Mouse (Mus musculus): ENCODE results near the gene Lilra6. TPM values are rescaled to one million over a fixed set of nuclear protein-coding genes. Genes with fewer than 3 reads are reported as not detected.
"Not testable (repeated sequence)": the region's sequence is repeated elsewhere in the genome, so short reads cannot be mapped to it uniquely, and the experiment has no call there.

Gene Lilra6
- 0.12 and 0.20 TPM in 2 replicates for polyA plus RNA-seq (2016; fragmentation: Nextera tagmentation; extraction: Ambion mirVana)

DNA sequence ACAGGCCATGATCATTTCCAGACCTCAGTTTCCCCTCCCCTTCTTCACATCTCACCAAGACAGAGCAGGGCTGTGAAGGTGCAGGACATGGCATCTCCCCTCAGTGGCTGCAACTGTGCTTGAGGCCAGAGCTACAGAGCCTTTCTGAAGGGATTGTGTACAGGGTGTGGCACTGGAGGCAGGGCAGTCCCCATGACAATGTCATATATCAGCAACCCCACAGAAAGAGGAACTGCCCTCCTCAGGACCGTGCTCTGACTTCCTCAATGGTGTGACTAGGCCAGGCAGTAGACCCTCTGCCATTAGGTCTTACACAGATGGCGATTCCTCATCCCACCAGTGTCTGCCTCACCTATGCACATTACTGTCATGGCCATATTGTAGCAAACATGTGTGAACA lies at the start of gene Lilra6:
Gene Lilra6 (minus strand): TSS at position 117 of the 400 bp plus-strand sequence.
- not testable (repeated sequence) for H3K4me2 ChIP-seq; ATAC-seq; H3K27me3 ChIP-seq (replicated peaks); H3K27ac ChIP-seq; H3K4me3 ChIP-seq; H3K9ac ChIP-seq; H3K4me1 ChIP-seq; H3K9me3 ChIP-seq (replicated peaks); H3K36me3 ChIP-seq
- 33% methylated on average over 2 of the region's 2 CpGs for WGBS (ENCODE audit: insufficient replicate concordance)

DNA sequence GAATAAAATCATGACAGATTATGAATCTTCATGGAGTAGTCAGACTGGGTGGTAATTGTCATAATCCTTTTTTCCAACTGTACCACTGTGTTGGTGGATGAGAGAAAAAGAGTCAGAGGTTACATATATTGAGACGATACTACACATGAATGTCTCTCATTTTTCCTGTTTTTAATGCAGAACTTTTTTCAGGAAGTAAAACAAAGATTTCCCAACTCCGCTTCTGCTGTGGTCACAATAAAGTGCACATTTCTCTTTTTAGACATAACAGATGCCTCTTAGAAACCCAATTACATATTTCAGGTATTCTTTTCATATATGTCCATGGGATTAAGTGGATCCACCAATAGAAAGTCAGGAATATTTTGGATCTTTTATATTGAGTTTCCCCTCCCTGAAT lies 46.7 kb upstream of the Lilra6 start:
- WGBS (ENCODE audit: insufficient replicate concordance), result 74% methylated on average over 2 of the region's 2 CpGs
- ATAC-seq, result no peak
- Histone ChIP-seq H3K9me3 (replicated peaks) (no peaks in the 10 kb centered on the region), H3K36me3 (no peaks in the 10 kb centered on the region), H3K27ac (no peak overlapping the region), H3K9ac (no peak overlapping the region), H3K4me3 (no peak overlapping the region), H3K27me3 (replicated peaks) (no peaks in the 10 kb centered on the region), H3K4me1 (no peaks in the 10 kb centered on the region), H3K4me2 (no peak overlapping the region)

- 66% methylated on average over 3 of the region's 3 CpGs for WGBS (ENCODE audit: insufficient replicate concordance)
- H3K4me3 ChIP-seq, result no peak overlapping the region
- no peak overlapping the region for H3K9ac ChIP-seq
- H3K9me3 ChIP-seq (replicated peaks), result no peaks in the 10 kb centered on the region
- no peak for ATAC-seq
- no peak overlapping the region for H3K27ac ChIP-seq
- H3K4me1 ChIP-seq, result no peaks in the 10 kb centered on the region
- no peaks in the 10 kb centered on the region for H3K27me3 ChIP-seq (replicated peaks)
- H3K4me2 ChIP-seq, result no peak overlapping the region
- H3K36me3 ChIP-seq, result no peaks in the 10 kb centered on the region
Measured at GRCm38 (mm10) chr7:3957387-3957786, 42.1 kb upstream of the Lilra6 start.

DNA sequence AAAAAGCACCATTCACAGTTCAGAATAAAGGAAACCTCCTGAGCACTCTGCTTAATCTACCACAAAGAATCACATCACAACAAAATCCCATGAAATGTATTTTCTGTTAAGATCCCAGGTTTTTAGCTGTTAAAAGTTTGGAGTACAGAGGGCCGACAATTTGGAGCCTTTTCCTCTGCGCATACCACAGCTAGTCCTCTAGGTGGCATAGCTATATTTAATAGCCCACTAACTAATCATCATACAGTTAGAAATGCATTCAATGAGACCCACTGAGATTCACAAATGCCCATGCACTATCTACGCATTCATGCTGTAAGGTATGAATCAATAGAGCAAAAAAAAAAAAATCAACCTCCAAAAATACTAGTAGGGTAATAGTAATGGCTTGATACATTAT lies 33.9 kb upstream of the Lilra6 start:
- no peak for ATAC-seq
- no peaks in the 10 kb centered on the region for H3K4me1 ChIP-seq
- no peaks in the 10 kb centered on the region for H3K9me3 ChIP-seq (replicated peaks)
- no peak overlapping the region for H3K27ac ChIP-seq
- no peak overlapping the region for H3K4me2 ChIP-seq
- no peaks in the 10 kb centered on the region for H3K27me3 ChIP-seq (replicated peaks)
- H3K9ac ChIP-seq, result no peak overlapping the region
- WGBS (ENCODE audit: insufficient replicate concordance), result 66% methylated on average over 3 of the region's 3 CpGs
- no peak overlapping the region for H3K4me3 ChIP-seq
- no peaks in the 10 kb centered on the region for H3K36me3 ChIP-seq

GRCm38 (mm10) chr7:3948223-3948622 lies 32.9 kb upstream of the Lilra6 start:
- H3K9ac ChIP-seq, result no peak overlapping the region
- no peak overlapping the region for H3K27ac ChIP-seq
- WGBS (ENCODE audit: insufficient replicate concordance), result 57% methylated on average over 4 of the region's 4 CpGs
- no peaks in the 10 kb centered on the region for H3K36me3 ChIP-seq
- H3K9me3 ChIP-seq (replicated peaks), result no peaks in the 10 kb centered on the region
- no peak for ATAC-seq
- H3K27me3 ChIP-seq (replicated peaks), result no peaks in the 10 kb centered on the region
- no peak overlapping the region for H3K4me3 ChIP-seq
- no peak overlapping the region for H3K4me2 ChIP-seq
- no peaks in the 10 kb centered on the region for H3K4me1 ChIP-seq

DNA sequence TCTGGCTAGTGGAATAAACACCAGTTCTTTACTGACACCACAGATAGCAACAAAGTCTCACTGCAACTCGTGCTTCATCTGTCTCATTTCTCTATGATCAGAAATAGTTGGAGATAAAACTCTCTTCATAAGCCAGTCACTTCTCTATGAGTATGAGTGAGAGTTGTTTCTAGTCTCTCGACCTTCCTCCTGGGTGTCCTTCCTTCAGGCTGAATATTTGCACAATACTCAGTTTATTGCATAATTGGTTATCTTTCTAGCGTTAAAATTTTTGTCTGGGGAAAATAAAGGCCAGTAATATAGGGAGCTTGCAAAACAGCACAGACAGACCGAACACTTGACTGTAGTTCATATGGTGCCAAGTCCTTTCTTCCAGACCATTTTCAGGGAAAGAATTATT lies 30.8 kb upstream of the Lilra6 start:
- H3K4me2 ChIP-seq, result no peak overlapping the region
- H3K4me3 ChIP-seq, result no peak overlapping the region
- H3K27ac ChIP-seq, result no peak overlapping the region
- H3K9ac ChIP-seq, result no peak overlapping the region
- WGBS (ENCODE audit: insufficient replicate concordance), result 43% methylated on average over 4 of the region's 4 CpGs
- H3K36me3 ChIP-seq, result no peaks in the 10 kb centered on the region
- no peaks in the 10 kb centered on the region for H3K9me3 ChIP-seq (replicated peaks)
- ATAC-seq, result no peak
- H3K27me3 ChIP-seq (replicated peaks), result no peaks in the 10 kb centered on the region
- H3K4me1 ChIP-seq, result no peaks in the 10 kb centered on the region

DNA sequence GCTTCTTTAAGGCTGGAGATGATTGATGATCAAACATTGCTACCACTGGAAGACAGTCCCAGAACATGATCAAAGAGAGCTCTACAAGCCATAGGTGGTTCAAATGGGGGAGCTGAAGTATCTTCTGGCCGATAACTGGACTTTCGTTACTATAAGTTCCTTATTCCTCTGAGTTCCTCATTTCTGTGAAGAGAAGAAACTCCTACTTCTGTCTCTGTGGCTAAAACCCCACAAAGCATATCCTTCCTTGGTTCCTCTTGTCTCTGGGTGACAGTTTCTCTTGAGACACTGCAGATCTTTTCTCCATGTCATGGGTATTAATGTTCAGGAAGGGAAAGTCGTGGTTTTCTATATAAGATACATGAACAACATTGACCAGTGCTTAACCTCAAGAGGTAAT lies 25.6 kb upstream of the Lilra6 start:
- Histone ChIP-seq H3K4me3 (no peak overlapping the region), H3K27ac (no peak overlapping the region), H3K9me3 (replicated peaks) (no peaks in the 10 kb centered on the region), H3K4me1 (no peaks in the 10 kb centered on the region), H3K36me3 (no peaks in the 10 kb centered on the region), H3K4me2 (no peak overlapping the region), H3K9ac (no peak overlapping the region), H3K27me3 (replicated peaks) (no peaks in the 10 kb centered on the region)
- ATAC-seq, result no peak
- WGBS (ENCODE audit: insufficient replicate concordance), result 15% methylated on average over 3 of the region's 3 CpGs

GRCm38 (mm10) chr7:3939866-3940525 lies 24.7 kb upstream of the Lilra6 start:
- H3K4me2 ChIP-seq, result no peak overlapping the region
- H3K27me3 ChIP-seq (replicated peaks), result no peaks in the 10 kb centered on the region
- H3K9me3 ChIP-seq (replicated peaks), result no peaks in the 10 kb centered on the region
- H3K36me3 ChIP-seq, result no peaks in the 10 kb centered on the region
- no peak overlapping the region for H3K4me3 ChIP-seq
- 54% methylated on average over 1 of the region's 1 CpGs for WGBS (ENCODE audit: insufficient replicate concordance)
- H3K27ac ChIP-seq, result no peak overlapping the region
- no peak overlapping the region for H3K9ac ChIP-seq
- no peak for ATAC-seq
- no peaks in the 10 kb centered on the region for H3K4me1 ChIP-seq

DNA sequence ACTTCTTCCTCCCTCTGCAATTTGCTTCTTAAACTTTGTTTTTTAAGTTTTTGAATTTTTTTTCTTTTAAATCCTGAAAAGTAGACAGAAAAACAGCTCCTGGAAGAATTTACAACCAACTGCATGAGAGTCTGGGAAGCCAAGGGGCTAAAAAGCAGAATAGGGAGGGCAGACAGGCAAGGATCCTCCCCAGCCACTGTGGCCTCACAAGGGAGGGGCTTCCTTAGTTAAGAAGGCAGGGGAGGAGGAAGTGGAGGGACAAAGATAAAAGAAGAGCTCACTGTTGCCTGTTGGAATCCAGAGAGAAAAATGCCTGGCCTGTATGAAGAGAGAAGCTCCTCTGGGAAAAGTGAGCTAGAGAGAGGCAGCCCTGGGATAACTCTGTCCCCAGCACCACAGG lies 20.2 kb upstream of the Lilra6 start:
- H3K4me3 ChIP-seq; H3K36me3 ChIP-seq; H3K4me1 ChIP-seq; H3K27ac ChIP-seq; H3K9ac ChIP-seq; H3K27me3 ChIP-seq (replicated peaks); H3K9me3 ChIP-seq (replicated peaks); H3K4me2 ChIP-seq; ATAC-seq: not testable (repeated sequence)

DNA sequence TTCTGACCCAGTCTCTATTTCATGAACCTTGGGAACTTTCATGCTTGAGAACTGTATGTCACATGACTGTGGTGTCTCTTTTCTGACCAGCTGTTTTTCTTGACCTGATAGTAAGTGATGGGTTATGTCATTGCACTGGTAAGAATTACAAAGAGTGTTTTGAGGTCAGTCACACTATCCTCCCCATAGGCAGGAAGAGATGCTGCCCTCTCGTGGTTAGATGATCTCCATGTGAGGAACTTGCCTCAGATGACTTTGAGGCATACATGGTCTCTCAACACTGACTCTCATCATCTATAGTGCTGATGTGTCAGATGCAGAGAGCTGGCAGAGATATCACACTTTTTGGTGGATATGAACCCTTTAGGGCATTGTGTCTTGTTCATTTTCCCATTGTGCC lies 11.6 kb downstream of the Lilra6 start:
- Histone ChIP-seq H3K27ac (no peak overlapping the region), H3K4me2 (no peak overlapping the region), H3K27me3 (replicated peaks) (no peaks in the 10 kb centered on the region), H3K9me3 (replicated peaks) (no peaks in the 10 kb centered on the region), H3K9ac (no peak overlapping the region), H3K4me3 (no peak overlapping the region), H3K4me1 (no peaks in the 10 kb centered on the region), H3K36me3 (no peaks in the 10 kb centered on the region)
- ATAC-seq, result no peak
- WGBS (ENCODE audit: insufficient replicate concordance), result 21% methylated on average over 1 of the region's 1 CpGs

- not testable (repeated sequence) for H3K4me1 ChIP-seq; H3K27me3 ChIP-seq (replicated peaks); H3K9ac ChIP-seq; H3K36me3 ChIP-seq; H3K27ac ChIP-seq; H3K9me3 ChIP-seq (replicated peaks); H3K4me3 ChIP-seq; H3K4me2 ChIP-seq; ATAC-seq
- 24% methylated on average over 3 of the region's 3 CpGs for WGBS (ENCODE audit: insufficient replicate concordance)
Measured at GRCm38 (mm10) chr7:3898036-3898590, 17.2 kb downstream of the Lilra6 start, which contains the start of gene Gm14548. Gene Gm14548, minus strand, starts transcription at chr7:3898120.

GRCm38 (mm10) chr7:3875032-3875431 lies 40.3 kb downstream of the Lilra6 start:
- H3K27ac ChIP-seq; H3K4me1 ChIP-seq; H3K9me3 ChIP-seq (replicated peaks); H3K36me3 ChIP-seq; ATAC-seq; H3K4me2 ChIP-seq; H3K4me3 ChIP-seq; H3K27me3 ChIP-seq (replicated peaks); H3K9ac ChIP-seq: not testable (repeated sequence)
- no CpG with 5 or more reads among the region's 1 CpGs for WGBS (ENCODE audit: insufficient replicate concordance)
